Mouse (Mus musculus): ENCODE measurements around the gene Hacd1. TPM values are rescaled to one million over a fixed set of nuclear protein-coding genes. Genes with fewer than 3 reads are reported as not detected.
A peak's percentile ranks its signal among the peaks of the same experiment; 100 is the strongest.

Gene Hacd1
- polyA plus RNA-seq (2017; shearing (Covaris generic)) = not detected

DNA sequence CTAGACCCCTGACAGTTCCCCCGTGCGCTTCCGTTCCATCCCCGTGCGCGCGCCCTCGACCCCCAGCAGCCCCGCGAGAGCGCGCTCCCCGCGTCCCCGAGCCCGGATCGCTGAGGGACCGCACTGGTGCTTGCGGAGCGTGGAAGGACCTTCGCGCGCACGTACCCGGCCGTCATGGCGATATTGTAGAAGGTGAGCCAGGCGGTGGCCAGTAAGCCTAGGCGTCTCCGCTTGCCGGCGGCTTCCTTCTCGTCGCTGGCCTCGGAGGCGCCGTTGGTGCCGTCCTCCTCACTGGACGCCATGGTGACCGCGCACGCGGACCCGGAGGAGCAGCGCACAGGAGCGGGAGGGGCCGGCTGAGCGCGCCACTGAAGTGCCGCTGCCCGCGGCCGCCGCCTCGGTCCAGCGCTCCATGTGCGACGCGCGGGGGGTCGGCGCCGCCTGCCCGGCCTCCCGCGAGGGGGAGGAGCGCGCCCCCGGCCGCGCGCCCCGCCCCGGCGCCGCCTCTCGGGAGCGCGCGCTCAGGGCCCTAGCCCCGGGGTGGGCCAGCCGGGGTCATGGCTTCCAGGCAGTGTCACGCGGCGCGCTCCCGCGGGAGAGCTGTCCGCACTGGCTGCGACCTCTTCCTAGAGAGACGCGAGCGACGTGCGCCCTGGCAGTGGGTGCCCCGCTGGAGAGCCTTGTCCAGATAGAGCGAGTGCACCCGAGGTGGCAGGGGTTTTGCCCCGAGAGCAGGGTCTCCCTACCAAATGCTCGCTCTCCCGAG lies at the start of gene Hacd1:
Hacd1 (minus strand) TSS at position 570 of the 766 bp plus-strand sequence.
- ATAC-seq = peak; percentile 32

DNA sequence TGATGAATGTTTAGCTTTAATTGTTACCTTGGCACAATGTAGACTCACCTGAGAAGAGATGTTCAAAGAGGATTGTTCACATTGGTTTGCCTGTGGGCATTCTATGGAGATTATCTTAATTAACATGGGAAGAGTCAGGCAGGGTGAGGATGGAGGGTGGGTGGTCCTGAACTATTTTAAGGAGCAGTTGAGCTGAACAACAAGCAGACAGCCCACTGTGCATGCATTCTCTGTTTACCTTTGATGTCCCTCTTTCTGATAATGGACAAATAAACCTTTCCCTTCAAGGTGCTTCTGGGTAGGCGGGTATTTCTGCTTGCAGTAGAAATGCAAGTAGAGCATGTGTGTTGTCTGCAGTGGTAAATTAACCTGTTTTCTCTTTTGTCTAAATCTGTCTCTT lies 48.0 kb upstream of the Hacd1 start:
- ATAC-seq = no peak

GRCm38 (mm10) chr2:14102603-14103002 lies 46.7 kb upstream of the Hacd1 start:
- ATAC-seq = no peak

DNA sequence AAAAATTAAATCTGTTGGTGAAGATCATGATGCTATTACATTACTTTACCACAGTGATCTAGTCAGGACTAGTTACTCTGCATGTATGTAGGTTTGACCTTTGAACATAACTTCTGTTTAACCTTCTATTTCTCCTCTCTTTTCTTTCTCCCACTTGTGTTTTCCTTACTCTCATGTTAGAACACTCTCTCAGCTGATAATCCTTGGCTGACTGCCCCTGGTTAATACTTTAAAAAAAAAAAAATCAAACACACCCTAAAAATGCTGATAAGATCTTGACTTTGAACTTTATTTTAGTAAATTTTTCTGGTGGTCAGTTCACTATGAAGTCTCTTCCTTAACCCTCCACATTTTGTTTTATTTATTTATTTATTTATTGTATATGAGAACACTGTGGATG lies 44.6 kb upstream of the Hacd1 start:
- ATAC-seq = no peak

GRCm38 (mm10) chr2:14078527-14078926 lies 22.6 kb upstream of the Hacd1 start:
- peak; percentile 19 for ATAC-seq

GRCm38 (mm10) chr2:14074221-14074901 lies 18.4 kb upstream of the Hacd1 start:
- no peak for ATAC-seq

DNA sequence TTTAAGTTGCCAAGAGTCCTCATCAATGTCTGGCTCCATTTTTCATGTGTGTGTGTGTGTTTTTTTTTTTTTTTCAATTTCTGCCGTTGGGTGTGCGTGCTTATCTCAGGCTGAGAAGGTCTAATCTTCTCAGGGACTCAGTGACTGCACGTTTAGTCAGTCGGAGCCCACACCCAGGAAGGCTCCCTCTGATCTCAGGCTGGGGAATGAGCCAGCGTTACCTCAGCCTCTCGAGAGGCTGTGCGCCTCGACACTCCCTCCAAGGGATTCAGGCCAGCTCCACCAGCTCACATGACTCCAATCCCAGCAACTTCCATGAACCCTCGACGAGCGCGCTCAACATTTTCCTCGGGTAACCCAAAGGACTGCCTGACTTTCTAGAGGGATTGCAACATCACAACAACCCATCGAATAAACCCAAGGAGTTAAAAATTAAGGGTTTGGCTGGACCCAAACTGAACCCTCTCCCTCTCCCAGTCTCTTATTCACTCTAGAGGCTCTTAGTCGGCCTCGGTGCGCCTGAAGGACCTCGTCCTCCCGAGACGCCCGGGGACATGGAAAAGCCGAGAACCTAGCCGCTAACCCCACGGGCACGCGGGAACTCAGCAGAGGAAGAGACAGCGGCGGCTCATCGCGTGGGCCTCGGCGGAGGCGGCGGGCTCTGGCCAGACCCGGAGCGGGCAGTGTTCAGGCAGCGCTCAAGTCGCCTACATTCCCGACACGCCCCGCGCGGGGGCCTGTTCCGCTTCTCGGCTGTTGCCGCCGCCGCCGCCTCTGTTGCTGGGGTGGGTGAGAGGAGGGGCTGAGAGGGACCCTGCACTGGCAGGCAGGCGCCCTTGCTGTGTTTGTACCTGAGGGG lies 17.7 kb upstream of the Hacd1 start, which contains the start of gene Stam:
Stam (plus strand) TSS at position 737 of the 859 bp plus-strand sequence.
- peak; percentile 90 for ATAC-seq

DNA sequence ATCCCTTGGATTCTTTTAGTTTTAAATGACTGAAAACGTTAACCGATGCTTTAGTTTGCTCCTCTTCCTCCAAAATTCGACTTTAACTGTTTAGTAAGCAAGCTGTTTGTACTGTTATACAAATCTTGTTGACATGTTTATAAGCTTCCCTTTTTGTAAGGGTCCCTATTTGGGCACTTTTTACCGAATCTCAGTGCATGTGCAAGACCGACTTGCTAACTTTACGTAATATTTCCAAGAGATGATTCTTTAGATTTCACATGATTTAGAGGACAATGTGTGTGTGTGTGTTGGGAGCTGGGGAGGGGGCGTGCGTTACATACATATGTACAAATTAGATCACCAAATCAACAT lies 17.1 kb upstream of the Hacd1 start:
- ATAC-seq = no peak

DNA sequence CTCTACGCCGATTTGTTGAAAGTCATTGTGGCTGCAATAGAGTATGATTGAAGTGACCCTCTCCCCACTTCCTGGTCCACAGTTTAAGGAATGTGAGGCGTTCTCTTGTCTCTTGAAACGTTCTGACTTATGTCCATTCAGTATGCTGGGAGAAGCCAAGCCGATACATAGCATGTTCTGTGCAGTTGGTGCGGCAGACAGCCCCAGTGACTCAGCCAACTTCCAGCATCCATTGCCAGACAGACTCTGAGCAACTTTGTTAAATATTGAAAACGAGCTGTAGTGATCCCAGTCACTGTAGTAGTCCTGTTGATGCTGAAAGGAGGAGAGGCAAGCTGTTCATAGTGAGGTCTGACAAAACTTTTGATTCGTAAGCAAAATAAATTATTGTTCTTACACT lies 14.5 kb upstream of the Hacd1 start:
- ATAC-seq = no peak

DNA sequence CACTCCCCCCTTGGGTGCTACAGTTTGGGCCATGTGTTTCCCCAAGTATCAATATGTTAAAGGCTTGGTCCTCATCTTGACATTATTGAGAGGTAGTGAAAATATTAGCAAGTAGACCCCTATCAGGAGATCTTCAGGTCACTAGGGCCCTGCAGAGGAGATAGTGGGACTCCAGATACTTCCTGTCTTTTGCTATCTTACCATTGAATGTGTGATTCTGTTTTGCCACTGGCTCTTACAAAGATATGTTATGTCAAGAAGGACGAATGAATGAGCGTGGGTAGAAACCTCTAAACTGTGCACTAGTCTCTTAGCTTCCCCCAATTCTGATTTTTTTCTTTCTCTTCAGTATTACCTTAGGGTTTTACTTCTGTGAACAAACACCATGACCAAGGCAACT lies 13.1 kb upstream of the Hacd1 start:
- ATAC-seq = no peak

GRCm38 (mm10) chr2:14065704-14066650 lies 10.0 kb upstream of the Hacd1 start:
- no peak for ATAC-seq

DNA sequence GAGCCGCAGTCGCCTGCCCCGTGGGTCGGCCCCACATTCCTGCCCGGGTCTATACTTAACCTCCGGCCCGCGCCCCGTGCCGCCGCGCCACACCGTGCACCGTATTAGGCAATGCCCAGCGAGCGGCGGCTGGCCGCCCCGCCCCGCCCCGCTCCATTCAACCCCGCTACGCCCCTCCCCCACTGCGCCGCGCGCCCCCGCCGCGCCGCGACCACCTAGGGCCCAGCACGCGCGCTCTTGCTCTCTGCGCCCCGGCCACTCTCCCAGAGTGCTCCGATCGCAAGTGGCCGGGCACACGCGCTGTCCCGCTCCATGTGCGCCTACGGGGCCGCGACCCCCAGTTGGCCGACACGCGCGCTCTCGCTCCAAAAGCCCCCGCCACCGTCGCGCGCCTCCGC lies 768 bp downstream of the Hacd1 start:
- ATAC-seq = no peak

DNA sequence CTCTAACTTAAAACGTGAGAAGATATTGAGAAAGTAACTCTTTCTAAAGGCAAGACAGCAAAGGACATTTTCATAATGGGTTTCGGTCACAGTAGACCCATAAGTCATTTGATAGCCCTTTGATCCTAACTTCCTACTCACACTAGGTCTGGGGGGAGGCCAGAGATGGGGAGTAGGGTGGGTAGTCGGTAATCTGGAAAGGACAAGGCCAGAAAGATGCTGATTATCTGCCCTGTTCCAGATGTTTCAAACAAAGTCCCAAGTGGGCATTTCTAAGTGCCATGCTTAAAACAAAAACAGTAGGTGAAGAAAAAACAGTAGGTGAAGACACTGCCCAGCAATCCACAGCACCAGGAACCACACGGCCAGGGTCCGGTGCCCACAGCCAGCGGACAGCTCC lies 1.2 kb downstream of the Hacd1 start:
- ATAC-seq = no peak

GRCm38 (mm10) chr2:14054163-14054562 lies 1.8 kb downstream of the Hacd1 start:
- ATAC-seq = no peak

DNA sequence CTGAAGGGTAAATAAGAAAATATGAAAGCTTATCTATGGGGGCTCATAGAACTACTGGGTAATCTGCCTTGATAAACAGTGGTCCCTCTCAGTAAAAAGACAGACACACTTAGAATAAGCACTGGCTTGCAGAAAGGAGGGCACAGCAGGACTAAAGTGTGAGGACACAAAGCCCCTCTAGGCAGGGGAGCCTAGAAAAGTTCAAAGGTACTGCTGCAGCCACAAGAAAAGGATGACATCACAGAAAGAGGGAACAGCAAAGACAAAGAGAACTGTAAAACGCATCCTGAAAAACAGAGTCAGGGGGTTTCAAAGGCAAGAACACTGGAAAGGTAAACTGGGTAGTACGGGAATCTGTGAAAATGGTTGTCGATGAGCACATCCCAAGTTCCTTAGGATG lies 2.3 kb downstream of the Hacd1 start:
- ATAC-seq = no peak

DNA sequence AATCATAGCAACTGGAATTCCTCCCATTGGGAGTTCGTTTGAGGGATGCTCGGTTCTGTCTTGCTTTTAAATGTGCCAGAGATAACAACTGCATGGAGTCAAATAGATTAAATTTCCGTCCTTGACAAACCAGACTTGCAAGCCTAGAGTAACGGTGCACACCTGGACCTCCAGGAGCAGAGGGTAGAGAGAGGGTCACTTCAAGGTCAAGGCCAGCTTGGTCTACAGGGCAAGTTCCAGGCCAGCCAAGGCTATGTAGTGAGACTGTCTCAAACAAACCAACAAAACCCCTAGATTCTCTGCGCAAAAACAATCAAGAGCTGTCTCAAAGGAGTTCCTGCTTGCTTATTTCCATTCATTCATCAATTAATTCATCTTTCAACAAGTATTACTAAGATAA lies 7.1 kb downstream of the Hacd1 start:
- ATAC-seq = no peak

DNA sequence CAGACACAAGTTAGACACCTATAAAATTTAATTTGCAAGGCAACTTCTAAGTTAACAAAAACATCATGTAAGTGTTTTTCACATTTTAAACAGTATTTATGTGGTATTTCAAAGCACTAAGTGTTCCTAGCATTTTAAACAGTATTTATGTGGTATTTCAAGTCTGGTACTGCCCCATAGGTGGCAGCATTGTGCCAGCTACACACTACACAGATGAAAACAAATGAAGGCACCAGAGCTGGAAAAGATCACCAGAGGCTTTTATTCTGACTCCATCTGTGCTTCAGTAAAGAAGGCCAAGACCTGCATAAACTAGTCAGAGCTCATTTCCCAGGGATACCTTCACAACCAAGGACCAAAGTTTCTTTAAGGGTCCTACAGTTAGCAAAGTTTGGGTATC lies 7.6 kb downstream of the Hacd1 start:
- peak; percentile 87 for ATAC-seq

DNA sequence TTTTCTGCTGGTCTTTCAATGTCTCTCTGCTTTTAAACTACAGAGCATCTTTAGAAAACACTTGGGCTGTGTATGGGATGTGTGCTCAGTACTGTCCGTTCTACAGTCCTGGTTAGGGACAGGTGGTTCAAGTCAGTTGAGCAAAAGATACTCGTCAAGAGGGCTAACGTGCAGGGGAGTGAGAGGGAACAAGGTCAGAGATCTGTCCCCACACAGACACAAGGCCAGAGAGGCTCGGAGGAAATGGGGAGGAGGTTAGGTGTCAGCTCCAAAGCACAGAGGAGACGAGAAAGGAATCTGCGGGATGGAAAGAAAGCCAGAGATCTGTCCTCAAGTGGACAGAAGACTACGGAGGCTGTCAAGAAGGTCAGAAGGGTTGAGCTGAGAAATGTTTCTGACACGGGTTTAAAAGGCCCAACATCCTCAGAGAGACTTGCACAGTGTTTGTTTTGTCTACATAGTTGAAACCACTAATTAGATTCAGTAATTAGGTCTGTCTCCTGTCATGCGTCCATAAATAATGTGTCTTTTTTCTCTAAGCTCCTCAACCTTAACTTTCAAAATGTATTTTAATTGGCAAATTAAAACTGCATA lies 12.3 kb downstream of the Hacd1 start:
- no peak for ATAC-seq

GRCm38 (mm10) chr2:14043011-14043410 lies 12.9 kb downstream of the Hacd1 start:
- no peak for ATAC-seq

DNA sequence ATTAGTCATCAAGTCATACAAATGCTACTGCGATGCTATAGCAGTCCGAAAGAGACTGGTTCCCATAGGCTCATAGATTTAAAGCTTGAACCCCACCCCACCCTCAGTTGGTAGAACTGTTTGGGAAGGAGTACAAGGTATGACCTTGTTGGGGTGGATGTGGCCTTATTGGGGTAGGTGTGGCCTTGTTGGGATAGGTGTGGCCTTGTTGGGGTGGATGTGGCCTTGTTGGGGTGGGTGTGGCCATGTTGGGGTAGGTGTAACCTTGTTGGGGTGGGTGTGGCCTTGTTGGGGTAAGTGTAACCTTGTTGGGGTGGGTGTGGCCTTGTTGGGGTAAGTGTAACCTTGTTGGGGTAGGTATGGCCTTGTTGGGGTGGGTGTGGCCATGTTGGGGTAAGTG lies 14.7 kb downstream of the Hacd1 start:
- ATAC-seq = no peak

- ATAC-seq = no peak
Measured at GRCm38 (mm10) chr2:14019228-14019627, 36.7 kb downstream of the Hacd1 start.

DNA sequence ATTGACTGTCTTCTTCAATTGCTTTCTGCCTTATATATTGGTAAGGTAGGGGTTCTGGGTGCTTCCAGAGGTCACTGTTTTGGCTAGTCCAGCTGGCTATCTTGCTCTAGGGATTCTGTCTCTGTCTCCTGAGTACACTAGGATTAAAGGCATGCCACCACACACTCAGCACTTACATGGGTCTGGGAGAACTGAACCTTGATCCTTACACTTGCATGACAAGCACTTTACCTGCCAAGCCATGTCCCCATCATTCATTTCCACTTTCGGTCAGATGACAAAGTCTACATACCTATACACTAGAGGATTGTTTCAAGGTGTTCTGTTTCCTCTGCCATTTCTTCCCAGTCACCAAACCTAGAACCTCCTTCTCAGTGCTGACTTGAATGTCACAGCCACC lies 50.8 kb downstream of the Hacd1 start:
- ATAC-seq = no peak

Measured in CD4-positive, CD25-positive, alpha-beta regulatory T cell, adult 4 months (primary cell).